Mouse (Mus musculus) stomach, postnatal 0 days (tissue): Measurements from ENCODE around the gene Ube2h.

ENCODE experiments used
- CTCF ChIP-seq: IDR thresholded peaks from 2 replicates; pipeline ENCODE4 v1.5.1; 2016; ENCODE audit warnings: antibody characterized with exemption, low read depth, mild to moderate bottlenecking, moderate library complexity
- EP300 ChIP-seq: optimal IDR thresholded peaks from 2 replicates; pipeline ENCODE3; 2016; ENCODE audit warnings: antibody characterized with exemption

GRCm38 (mm10) chr6:30240105-30240504, 64.2 kb downstream of the Ube2h start:
- TF ChIP-seq CTCF (no peak), EP300 (no peak)
